Mouse (Mus musculus) C2C12 (cell line): ENCODE data around the gene Ss18l1.

Experiments
- CTCF ChIP-seq: IDR thresholded peaks from one replicate; pipeline ENCODE4 v1.5.1; 2011; ENCODE audit not compliant: control insufficient read depth, insufficient read depth, insufficient read length
- MYOG ChIP-seq: IDR thresholded peaks from one replicate; pipeline ENCODE4 v1.6.1; 2011; ENCODE audit not compliant: control insufficient read depth, insufficient read length; ENCODE audit errors: extremely low read depth

- TF ChIP-seq MYOG (no peak), CTCF (no peak)
Measured at GRCm38 (mm10) chr2:180053001-180053400, 10.7 kb downstream of the Ss18l1 start.
